14 mouse cellular contexts compared by ENCODE assay signal in the genomic region with DNA sequence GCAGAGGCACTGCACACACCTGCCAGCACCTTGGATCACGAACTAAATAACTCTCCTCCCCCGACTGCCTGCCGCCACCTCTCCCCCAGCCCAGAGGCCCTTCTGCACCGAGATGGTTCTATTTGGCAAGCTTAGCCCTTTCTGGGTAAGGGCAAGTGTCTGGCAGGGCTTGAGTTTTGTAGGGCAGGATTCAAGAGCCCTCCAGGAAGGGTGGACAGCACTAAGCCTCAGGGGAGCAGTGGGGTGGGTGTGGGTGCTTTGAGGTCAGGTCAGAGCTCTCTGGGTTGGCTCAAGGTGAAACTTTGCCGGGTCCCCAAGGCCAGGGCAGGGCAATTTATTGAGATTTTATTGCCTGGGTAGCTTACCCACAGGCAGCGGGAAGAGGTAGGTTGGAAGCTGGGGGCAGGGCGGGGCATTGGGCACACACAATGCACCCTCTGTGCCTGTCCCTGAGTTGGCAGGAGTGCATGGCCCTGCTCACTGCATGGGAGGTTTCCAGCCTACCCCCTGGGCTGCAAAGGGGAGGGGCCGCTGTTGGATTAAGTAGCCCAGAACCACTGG. TPM values are rescaled to one million over a fixed set of nuclear protein-coding genes. Genes with fewer than 3 reads are reported as not detected.
A peak's percentile ranks its signal among the peaks of the same experiment; 100 is the strongest.
DNase-seq lines count a peak whose midpoint lies in the region; ATAC-seq and TF ChIP-seq lines count a peak whose summit lies in the region.
"Had no signal": no experiment of that assay in that cellular context is flagged by ENCODE, and none has a peak within 500 bp of the region (broad histone marks: within the 10 kb centered on the region; RNA-seq: fewer than 3 reads in every experiment).

No protein-coding gene starts in this region.

- TF ChIP-seq POLR2A in cortical plate, adult 2 months (IDR thresholded peaks at IDR 0.05; ENCODE audit: extremely low read depth, insufficient read depth, low read length): no peak

- no peak overlapping the region for H3K9ac ChIP-seq in kidney, embryonic 15.5 days
- no peak overlapping the region for H3K9ac ChIP-seq in hindbrain, embryonic 13.5 days
- H3K9ac ChIP-seq: embryonic facial prominence, embryonic 15.5 days had no signal

- DNase-seq in left cerebral cortex, adult 2 months (ENCODE audit: extremely low spot score in 1 of 2, low spot score in 2 of 2): peak in 1 of 2 experiments; percentile 70
- DNase-seq in left cerebral cortex, postnatal 4 days: no peak
- peak; percentile 42 for DNase-seq in lung, postnatal 14 days
- no peak for DNase-seq in adipocyte (ENCODE audit: low spot score)
- DNase-seq: adrenal gland, adult 2 months; cerebellum, adult 11 months; gastrocnemius, adult 2 months; right cerebral cortex, postnatal 14 days had no signal

- no peaks in the 10 kb centered on the region for H3K9me3 ChIP-seq in kidney, embryonic 15.5 days (replicated peaks)
- no peaks in the 10 kb centered on the region for H3K9me3 ChIP-seq in hindbrain, embryonic 13.5 days
- H3K9me3 ChIP-seq: embryonic facial prominence, embryonic 15.5 days had no signal

- no peak overlapping the region for H3K4me2 ChIP-seq in kidney, embryonic 15.5 days
- no peak overlapping the region for H3K4me2 ChIP-seq in hindbrain, embryonic 13.5 days
- H3K4me2 ChIP-seq: embryonic facial prominence, embryonic 15.5 days had no signal

- 26% methylated on average over 8 of the region's 8 CpGs for WGBS in kidney, embryonic 15.5 days
- 32% methylated on average over 8 of the region's 8 CpGs for WGBS in hindbrain, embryonic 13.5 days

- H3K4me1 ChIP-seq in cortical plate, adult 2 months (ENCODE audit: control insufficient read depth, insufficient read depth, low read length): peaks cover 3% of the 10 kb centered on the region; the same call in 1 of the 2 replicates
- H3K4me1 ChIP-seq in kidney, embryonic 15.5 days: peaks cover 40% of the 10 kb centered on the region
- H3K4me1 ChIP-seq in hindbrain, embryonic 13.5 days (replicated peaks): peaks cover 14% of the 10 kb centered on the region

- H3K4me3 ChIP-seq in left cerebral cortex, adult 2 months: no peak overlapping the region
- H3K4me3 ChIP-seq in cortical plate, adult 2 months (ENCODE audit: insufficient read depth, low read length): no peak overlapping the region
- H3K4me3 ChIP-seq in kidney, embryonic 15.5 days (replicated peaks): no peak overlapping the region
- no peak overlapping the region for H3K4me3 ChIP-seq in hindbrain, embryonic 13.5 days
- H3K4me3 ChIP-seq: embryonic facial prominence, embryonic 15.5 days; gastrocnemius, adult 2 months had no signal

- intact Hi-C loops in left cerebral cortex, adult 2 months (cut with DNase I): no loop called here
- intact Hi-C loops in left cerebral cortex, postnatal 4 days (cut with DNase I): no loop called here

- ATAC-seq in kidney, embryonic 15.5 days (replicated peaks; ENCODE audit: low FRiP score): no peak
- ATAC-seq in hindbrain, embryonic 13.5 days (ENCODE audit: low FRiP score): no peak

- peak overlapping the region; percentile 88 for H3K27ac ChIP-seq in left cerebral cortex, adult 2 months
- peak overlapping the region; percentile 72 for H3K27ac ChIP-seq in cortical plate, adult 2 months (ENCODE audit: insufficient read depth, low read length)
- 0 out of 2 replicates have a peak overlapping the region, but pooled peaks have one; percentile 11 for H3K27ac ChIP-seq in kidney, embryonic 15.5 days
- no peak overlapping the region for H3K27ac ChIP-seq in hindbrain, embryonic 13.5 days
- H3K27ac ChIP-seq: embryonic facial prominence, embryonic 15.5 days; gastrocnemius, adult 2 months had no signal

- H3K27me3 ChIP-seq in kidney, embryonic 15.5 days: peaks cover 59% of the 10 kb centered on the region
- H3K27me3 ChIP-seq in hindbrain, embryonic 13.5 days: peaks cover 67% of the 10 kb centered on the region

- H3K36me3 ChIP-seq in kidney, embryonic 15.5 days: no peaks in the 10 kb centered on the region
- H3K36me3 ChIP-seq in hindbrain, embryonic 13.5 days: no peaks in the 10 kb centered on the region
- H3K36me3 ChIP-seq: embryonic facial prominence, embryonic 15.5 days had no signal

- no peak for TF ChIP-seq CTCF in left cerebral cortex, adult 2 months (IDR thresholded peaks at IDR 0.05)
- TF ChIP-seq CTCF in cortical plate, adult 2 months (IDR thresholded peaks at IDR 0.05; ENCODE audit: extremely low read depth, insufficient read depth, low read length): no peak

RNA-seq across cellular contexts. Expression of a gene that starts 4.4 kb away (rescaled TPM):
- total RNA-seq in left cerebral cortex, adult 2 months (2021): 10 to 100 TPM; 35.7 to 42.4 TPM
- total RNA-seq in left cerebral cortex, postnatal 4 days (2021): 10 to 100 TPM; 21.3 to 26.0 TPM
- polyA plus RNA-seq in cortical plate, adult 2 months (2012; rRNA removed): 63.2 and 70.8 TPM in 2 replicates
- polyA plus RNA-seq in kidney, embryonic 15.5 days (2015; fragmentation: Nextera tagmentation; extraction: Ambion mirVana): 46.4 and 53.1 TPM in 2 replicates
- polyA plus RNA-seq in hindbrain, embryonic 13.5 days (2015; fragmentation: Nextera tagmentation; extraction: Ambion mirVana): 44.4 and 44.7 TPM in 2 replicates

RNA-seq across cellular contexts. Expression of a gene that starts 5.5 kb away (rescaled TPM):
- 100 to 1,000 TPM; 146 to 208 TPM for total RNA-seq in left cerebral cortex, adult 2 months (2021)
- 10 to 100 TPM; 52.3 to 53.4 TPM for total RNA-seq in left cerebral cortex, postnatal 4 days (2021)
- polyA plus RNA-seq in cortical plate, adult 2 months (2012; rRNA removed): 127 and 322 TPM in 2 replicates
- polyA plus RNA-seq in kidney, embryonic 15.5 days (2015; fragmentation: Nextera tagmentation; extraction: Ambion mirVana): 2.8 and 6.8 TPM in 2 replicates
- polyA plus RNA-seq in hindbrain, embryonic 13.5 days (2015; fragmentation: Nextera tagmentation; extraction: Ambion mirVana): 1.1 and 2.4 TPM in 2 replicates
- total RNA-seq: gastrocnemius, adult 2 months had no signal

RNA-seq across cellular contexts. Expression of a gene that starts 24.3 kb away (rescaled TPM):
- 10 to 100 TPM; 70.2 to 76.3 TPM for total RNA-seq in left cerebral cortex, adult 2 months (2021)
- total RNA-seq in left cerebral cortex, postnatal 4 days (2021): 100 to 1,000 TPM; 125 to 133 TPM
- 45.0 and 57.2 TPM in 2 replicates for polyA plus RNA-seq in cortical plate, adult 2 months (2012; rRNA removed)
- polyA plus RNA-seq in kidney, embryonic 15.5 days (2015; fragmentation: Nextera tagmentation; extraction: Ambion mirVana): not detected in 2 replicates
- polyA plus RNA-seq in hindbrain, embryonic 13.5 days (2015; fragmentation: Nextera tagmentation; extraction: Ambion mirVana): 24.6 and 30.7 TPM in 2 replicates
- total RNA-seq: adrenal gland, adult 2 months; ES-E14; gastrocnemius, adult 2 months had no signal
- polyA plus RNA-seq: adrenal gland, adult 2 months; heart, embryonic 16.5 days had no signal

RNA-seq across cellular contexts. Expression of a gene that starts 29.9 kb away (rescaled TPM):
- 1 to 10 TPM; 8.7 to 10.0 TPM for total RNA-seq in left cerebral cortex, adult 2 months (2021)
- total RNA-seq in left cerebral cortex, postnatal 4 days (2021): under 1 TPM; 0.56 to 0.64 TPM
- polyA plus RNA-seq in cortical plate, adult 2 months (2012; rRNA removed): 13.6 and 17.7 TPM in 2 replicates
- 2.5 and 3.5 TPM in 2 replicates for polyA plus RNA-seq in kidney, embryonic 15.5 days (2015; fragmentation: Nextera tagmentation; extraction: Ambion mirVana)
- 0.21 and 0.35 TPM in 2 replicates for polyA plus RNA-seq in hindbrain, embryonic 13.5 days (2015; fragmentation: Nextera tagmentation; extraction: Ambion mirVana)

RNA-seq across cellular contexts. Expression of a gene that starts 32.5 kb away (rescaled TPM):
- total RNA-seq in left cerebral cortex, adult 2 months (2021): under 1 TPM in 1 of 2 experiments, not detected in 1; 0.51 TPM
- 1 to 10 TPM in 1 of 2 experiments, not detected in 1; 1.0 TPM for total RNA-seq in left cerebral cortex, postnatal 4 days (2021)
- polyA plus RNA-seq in cortical plate, adult 2 months (2012; rRNA removed): 0.13 and 0.40 TPM in 2 replicates
- polyA plus RNA-seq in kidney, embryonic 15.5 days (2015; fragmentation: Nextera tagmentation; extraction: Ambion mirVana): 2.7 and 3.8 TPM in 2 replicates
- polyA plus RNA-seq in hindbrain, embryonic 13.5 days (2015; fragmentation: Nextera tagmentation; extraction: Ambion mirVana): 3.2 and 4.2 TPM in 2 replicates

Comparison
In these comparisons a context has a peak if more than half of its experiments do, and no peak if none do; other contexts are left out.
1. RNA of a gene that starts 5.5 kb away (polyA plus RNA-seq): 127 to 322 TPM in cortical plate, adult 2 months; 2.8 to 6.8 TPM in kidney, embryonic 15.5 days and 1.1 to 2.4 TPM in hindbrain, embryonic 13.5 days; every median in the first group is over 10 times any median in the second.
2. RNA of a gene that starts 24.3 kb away (polyA plus RNA-seq): 45.0 to 57.2 TPM in cortical plate, adult 2 months and 24.6 to 30.7 TPM in hindbrain, embryonic 13.5 days; not detected in kidney, embryonic 15.5 days; every median in the first group is over 10 times any median in the second.